Mouse (Mus musculus): ENCODE data around the gene Frrs1l. TPM values are rescaled to one million over a fixed set of nuclear protein-coding genes. Genes with fewer than 3 reads are reported as not detected.

Frrs1l gene
- polyA plus RNA-seq, 1 experiment from 2014 or later: 1.7 TPM

GRCm38 (mm10) chr4:56937136-56937535, 53.1 kb downstream of the Frrs1l start:
- DNase-seq: no peak

GRCm38 (mm10) chr4:56935327-56935726, 54.9 kb downstream of the Frrs1l start:
- H3K9me3 ChIP-seq (ENCODE audit: low read depth, low read length): no peaks in the 10 kb centered on the region
- no peak overlapping the region for H3K4me2 ChIP-seq
- no peak overlapping the region for H3K9ac ChIP-seq
- no peak for DNase-seq
- H3K27me3 ChIP-seq (ENCODE audit: insufficient read depth, low read length): no peaks in the 10 kb centered on the region
- H3K36me3 ChIP-seq (ENCODE audit: insufficient read depth): peaks cover 34% of the 10 kb centered on the region
- WGBS: no CpG with 5 or more reads among the region's 1 CpGs
- H3K4me1 ChIP-seq (ENCODE audit: insufficient read depth): 0 out of 2 replicates have a peak, but pooled peaks cover 5% of the 10 kb centered on the region
- no peak for ATAC-seq (ENCODE audit: insufficient read depth)
- TF ChIP-seq CTCF (IDR thresholded peaks at IDR 0.05; ENCODE audit: low read depth): no peak
- no peak overlapping the region for H3K27ac ChIP-seq (ENCODE audit: low read depth)
- H3K4me3 ChIP-seq (ENCODE audit: low read depth, low read length): no peak overlapping the region

More at GRCm38 (mm10) chr4:56937136-56937535, 53.1 kb downstream of the Frrs1l start:
- Histone ChIP-seq H3K4me3 (ENCODE audit: low read depth, low read length) (no peak overlapping the region), H3K36me3 (ENCODE audit: insufficient read depth) (peaks cover 28% of the 10 kb centered on the region), H3K4me1 (ENCODE audit: insufficient read depth) (0 out of 2 replicates have a peak, but pooled peaks cover 5% of the 10 kb centered on the region), H3K9me3 (ENCODE audit: low read depth, low read length) (no peaks in the 10 kb centered on the region), H3K4me2 (no peak overlapping the region), H3K27ac (ENCODE audit: low read depth) (no peak overlapping the region), H3K27me3 (ENCODE audit: insufficient read depth, low read length) (no peaks in the 10 kb centered on the region), H3K9ac (no peak overlapping the region)
- TF ChIP-seq CTCF (IDR thresholded peaks at IDR 0.05; ENCODE audit: low read depth): no peak
- no peak for ATAC-seq (ENCODE audit: insufficient read depth)
- 58% methylated on average over 6 of the region's 6 CpGs for WGBS

- H3K9me3 ChIP-seq (ENCODE audit: low read depth, low read length): no peaks in the 10 kb centered on the region
- H3K4me3 ChIP-seq (ENCODE audit: low read depth, low read length): no peak overlapping the region
- WGBS: 89% methylated on average over 4 of the region's 4 CpGs
- no peak overlapping the region for H3K27ac ChIP-seq (ENCODE audit: low read depth)
- H3K36me3 ChIP-seq (ENCODE audit: insufficient read depth): peaks cover 45% of the 10 kb centered on the region
- no peak overlapping the region for H3K4me2 ChIP-seq
- DNase-seq: no peak
- TF ChIP-seq CTCF (IDR thresholded peaks at IDR 0.05; ENCODE audit: low read depth): no peak
- 0 out of 2 replicates have a peak, but pooled peaks cover 5% of the 10 kb centered on the region for H3K4me1 ChIP-seq (ENCODE audit: insufficient read depth)
- H3K27me3 ChIP-seq (ENCODE audit: insufficient read depth, low read length): no peaks in the 10 kb centered on the region
- no peak for ATAC-seq (ENCODE audit: insufficient read depth)
- H3K9ac ChIP-seq: no peak overlapping the region
These were observed 57.0 kb downstream of the Frrs1l start for GRCm38 (mm10) chr4:56933154-56933553.

GRCm38 (mm10) chr4:56932096-56932495, 58.1 kb downstream of the Frrs1l start:
- no peak for DNase-seq
- Histone ChIP-seq H3K27ac (ENCODE audit: low read depth) (no peak overlapping the region), H3K4me3 (ENCODE audit: low read depth, low read length) (no peak overlapping the region), H3K27me3 (ENCODE audit: insufficient read depth, low read length) (no peaks in the 10 kb centered on the region), H3K4me1 (ENCODE audit: insufficient read depth) (no peaks in the 10 kb centered on the region), H3K4me2 (no peak overlapping the region), H3K9ac (no peak overlapping the region), H3K36me3 (ENCODE audit: insufficient read depth) (peaks cover 46% of the 10 kb centered on the region), H3K9me3 (ENCODE audit: low read depth, low read length) (no peaks in the 10 kb centered on the region)
- 58% methylated on average over 7 of the region's 7 CpGs for WGBS
- no peak for ATAC-seq (ENCODE audit: insufficient read depth)
- no peak for TF ChIP-seq CTCF (IDR thresholded peaks at IDR 0.05; ENCODE audit: low read depth)

GRCm38 (mm10) chr4:56930312-56930711, 59.9 kb downstream of the Frrs1l start:
- Histone ChIP-seq H3K4me2 (no peak overlapping the region), H3K36me3 (ENCODE audit: insufficient read depth) (peaks cover 49% of the 10 kb centered on the region), H3K9ac (no peak overlapping the region), H3K4me3 (ENCODE audit: low read depth, low read length) (no peak overlapping the region), H3K4me1 (ENCODE audit: insufficient read depth) (no peaks in the 10 kb centered on the region), H3K27ac (ENCODE audit: low read depth) (no peak overlapping the region), H3K27me3 (ENCODE audit: insufficient read depth, low read length) (no peaks in the 10 kb centered on the region), H3K9me3 (ENCODE audit: low read depth, low read length) (no peaks in the 10 kb centered on the region)
- ATAC-seq (ENCODE audit: insufficient read depth) (no peak), DNase-seq (no peak)
- no peak for TF ChIP-seq CTCF (IDR thresholded peaks at IDR 0.05; ENCODE audit: low read depth)
- 75% methylated on average over 4 of the region's 4 CpGs for WGBS

DNA sequence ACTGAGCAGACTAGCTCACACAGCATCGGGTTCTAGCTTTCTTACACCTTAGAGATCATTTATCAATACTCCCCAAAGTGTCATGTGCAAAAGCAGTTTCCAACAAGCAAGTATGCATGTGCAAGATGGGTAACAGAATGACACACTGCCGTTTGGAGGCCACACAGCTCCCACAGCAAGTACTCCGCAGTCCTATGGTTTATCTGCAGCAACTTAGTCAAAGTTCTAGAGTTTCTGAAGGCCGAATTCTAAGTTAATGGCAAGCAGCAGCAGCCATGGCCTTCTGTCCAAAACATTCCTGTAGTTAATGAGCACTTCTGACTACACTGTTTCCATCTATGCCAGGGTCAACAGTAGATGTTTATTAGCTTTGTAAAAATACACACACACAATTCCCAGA, 63.2 kb downstream of the Frrs1l start:
- TF ChIP-seq CTCF (IDR thresholded peaks at IDR 0.05; ENCODE audit: low read depth): no peak
- no peak overlapping the region for H3K4me2 ChIP-seq
- H3K4me1 ChIP-seq (ENCODE audit: insufficient read depth): no peaks in the 10 kb centered on the region
- ATAC-seq (ENCODE audit: insufficient read depth): no peak
- no peaks in the 10 kb centered on the region for H3K27me3 ChIP-seq (ENCODE audit: insufficient read depth, low read length)
- H3K27ac ChIP-seq (ENCODE audit: low read depth): no peak overlapping the region
- WGBS: 75% methylated on average over 4 of the region's 4 CpGs
- H3K4me3 ChIP-seq (ENCODE audit: low read depth, low read length): no peak overlapping the region
- H3K36me3 ChIP-seq (ENCODE audit: insufficient read depth): peaks cover 65% of the 10 kb centered on the region
- H3K9ac ChIP-seq: no peak overlapping the region
- DNase-seq: no peak
- H3K9me3 ChIP-seq (ENCODE audit: low read depth, low read length): no peaks in the 10 kb centered on the region

GRCm38 (mm10) chr4:56922229-56922628, 68.0 kb downstream of the Frrs1l start:
- Histone ChIP-seq H3K4me2 (no peak overlapping the region), H3K4me3 (ENCODE audit: low read depth, low read length) (no peak overlapping the region), H3K36me3 (ENCODE audit: insufficient read depth) (peaks cover 51% of the 10 kb centered on the region), H3K27me3 (ENCODE audit: insufficient read depth, low read length) (no peaks in the 10 kb centered on the region), H3K9me3 (ENCODE audit: low read depth, low read length) (no peaks in the 10 kb centered on the region), H3K4me1 (ENCODE audit: insufficient read depth) (no peaks in the 10 kb centered on the region), H3K9ac (no peak overlapping the region), H3K27ac (ENCODE audit: low read depth) (no peak overlapping the region)
- ATAC-seq (ENCODE audit: insufficient read depth): no peak
- no peak for TF ChIP-seq CTCF (IDR thresholded peaks at IDR 0.05; ENCODE audit: low read depth)
- 91% methylated on average over 11 of the region's 11 CpGs for WGBS
- no peak for DNase-seq

Measured in lung, embryonic 14.5 days (tissue).